Mouse (Mus musculus) testis, adult 2 months (tissue): ENCODE results near the gene Pfkl. TPM values are rescaled to one million over a fixed set of nuclear protein-coding genes. Genes with fewer than 3 reads are reported as not detected.
"Not testable (repeated sequence)": the region's sequence is repeated elsewhere in the genome, so short reads cannot be mapped to it uniquely, and the experiment has no call there.

ENCODE experiments used
- H3K27ac ChIP-seq: fragments of 200-500 bp; 2 replicates; pipeline ENCODE4 v1.5.1; 2012; ENCODE audit warnings: low read depth, low read length; ENCODE audit not compliant: control insufficient read depth, insufficient read depth
- H3K27me3 ChIP-seq: fragments of 200-500 bp; 2 replicates; pipeline ENCODE4 v1.6.1; 2012; ENCODE audit warnings: mild to moderate bottlenecking, low read length, moderate library complexity; ENCODE audit not compliant: control insufficient read depth, insufficient read depth
- H3K36me3 ChIP-seq: fragments of 200-500 bp; 2 replicates; pipeline ENCODE4 v1.6.1; 2012; ENCODE audit warnings: mild to moderate bottlenecking, low read length; ENCODE audit not compliant: control insufficient read depth, insufficient read depth
- H3K4me1 ChIP-seq: fragments of 200-500 bp; 2 replicates; pipeline ENCODE4 v1.6.1; 2012; ENCODE audit warnings: low read length; ENCODE audit not compliant: control insufficient read depth, insufficient read depth
- H3K4me3 ChIP-seq: fragments of 200-500 bp; 2 replicates; pipeline ENCODE4 v1.5.1; 2012; ENCODE audit warnings: low read depth, mild to moderate bottlenecking, low read length, moderate library complexity, mixed read lengths; ENCODE audit not compliant: control insufficient read depth
- CTCF ChIP-seq: fragments of 200-500 bp; IDR thresholded peaks from 2 replicates; pipeline ENCODE4 v1.5.1; 2012; ENCODE audit warnings: low read depth, mild to moderate bottlenecking, inconsistent platforms, low read length, moderate library complexity; ENCODE audit not compliant: control insufficient read depth, insufficient read depth, insufficient replicate concordance
- POLR2A ChIP-seq: fragments of 200-500 bp; IDR thresholded peaks from 2 replicates; pipeline ENCODE4 v1.6.1; 2012; ENCODE audit warnings: low read depth, mild to moderate bottlenecking, inconsistent platforms, low read length, moderate library complexity; ENCODE audit not compliant: control insufficient read depth
- polyA plus RNA-seq: library from polyadenylated mRNA; depleted of rRNA; stranded (reverse); fragments of >200 nt; gene quantifications from 2 replicates; pipeline ENCODE4 v1.2.3, GENCODE M21; 2012; rRNA removed

The Pfkl gene
- polyA plus RNA-seq, 1 experiment = 16.3 TPM

GRCm38 (mm10) chr10:77963971-77964370 is 45.9 kb downstream of the Pfkl start:
- TF ChIP-seq POLR2A = no peak
- no peak for TF ChIP-seq CTCF
- Histone ChIP-seq H3K27ac (no peak overlapping the region), H3K4me3 (no peak overlapping the region), H3K27me3 (no peaks in the 10 kb centered on the region), H3K4me1 (no peaks in the 10 kb centered on the region), H3K36me3 (no peaks in the 10 kb centered on the region)

- H3K4me3 ChIP-seq = no peak overlapping the region
- H3K36me3 ChIP-seq = no peaks in the 10 kb centered on the region
Observed at GRCm38 (mm10) chr10:77962725-77963124, 47.2 kb downstream of the Pfkl start.

GRCm38 (mm10) chr10:77950468-77950867 is 59.4 kb downstream of the Pfkl start:
- not testable (repeated sequence) for H3K27me3 ChIP-seq, H3K4me3 ChIP-seq, H3K27ac ChIP-seq, H3K36me3 ChIP-seq, H3K4me1 ChIP-seq

More at GRCm38 (mm10) chr10:77962725-77963124, 47.2 kb downstream of the Pfkl start:
- Histone ChIP-seq H3K27ac (no peak overlapping the region), H3K4me1 (no peaks in the 10 kb centered on the region), H3K27me3 (no peaks in the 10 kb centered on the region)
- TF ChIP-seq POLR2A (no peak), CTCF (no peak)

- no peak overlapping the region for H3K4me3 ChIP-seq
- no peaks in the 10 kb centered on the region for H3K27me3 ChIP-seq
- no peak for TF ChIP-seq POLR2A
- no peak for TF ChIP-seq CTCF
- no peak overlapping the region for H3K27ac ChIP-seq
- H3K4me1 ChIP-seq = no peaks in the 10 kb centered on the region
- H3K36me3 ChIP-seq = no peaks in the 10 kb centered on the region
Observed at GRCm38 (mm10) chr10:77939685-77940084, 70.2 kb downstream of the Pfkl start.

Other genes with a start within 250 kb of the Pfkl start
- not detected in 2 replicates for gene Gm3238, start 238.8 kb downstream of the Pfkl start, polyA plus RNA-seq
- gene Gm7138, start 233.1 kb downstream of the Pfkl start, polyA plus RNA-seq = not detected in 2 replicates
- gene Gm3250, start 227.5 kb downstream of the Pfkl start, polyA plus RNA-seq = not detected in 2 replicates
- gene Gm7137, start 221.9 kb downstream of the Pfkl start, polyA plus RNA-seq = not detected in 2 replicates
- not detected in 2 replicates for gene Gm9639, start 215.0 kb downstream of the Pfkl start, polyA plus RNA-seq
- gene Gm19668, start 210.9 kb downstream of the Pfkl start, polyA plus RNA-seq = not detected in 2 replicates
- gene Gm9507, start 198.2 kb downstream of the Pfkl start, polyA plus RNA-seq = not detected in 2 replicates
- not detected in 2 replicates for gene Gm2696, start 195.4 kb downstream of the Pfkl start, polyA plus RNA-seq
- 1.2 and 1.4 TPM in 2 replicates for gene Krtap10-4, start 183.0 kb downstream of the Pfkl start, polyA plus RNA-seq
- not detected in 2 replicates for gene Krtap10-10, start 174.1 kb downstream of the Pfkl start, polyA plus RNA-seq
- gene Gm36176, start 163.3 kb downstream of the Pfkl start, polyA plus RNA-seq = not detected in 2 replicates
- gene Gm10318, start 157.2 kb downstream of the Pfkl start, polyA plus RNA-seq = not detected in 2 replicates
- gene Gm3285, start 148.1 kb downstream of the Pfkl start, polyA plus RNA-seq = not detected in 2 replicates
- 0.57 and 1.1 TPM in 2 replicates for gene Lrrc3, start 107.5 kb downstream of the Pfkl start, polyA plus RNA-seq
- gene Trpm2, start 39.5 kb downstream of the Pfkl start, polyA plus RNA-seq = 0.17 and 0.30 TPM in 2 replicates
- gene 1810043G02Rik, start 31.6 kb downstream of the Pfkl start, polyA plus RNA-seq = 61.7 and 72.6 TPM in 2 replicates
- gene Dnmt3l, start 31.9 kb upstream of the Pfkl start, polyA plus RNA-seq = 15.7 and 16.2 TPM in 2 replicates
- 1.7 and 1.8 TPM in 2 replicates for gene Aire, start 33.5 kb upstream of the Pfkl start, polyA plus RNA-seq
- 2.2 and 3.1 TPM in 2 replicates for gene Icosl, start 59.2 kb upstream of the Pfkl start, polyA plus RNA-seq
- 23.2 and 26.1 TPM in 2 replicates for gene D10Jhu81e, start 159.7 kb upstream of the Pfkl start, polyA plus RNA-seq
- gene Pwp2, start 175.1 kb upstream of the Pfkl start, polyA plus RNA-seq = 5.8 and 6.4 TPM in 2 replicates
- 20.3 and 20.4 TPM in 2 replicates for gene Trappc10, start 234.6 kb upstream of the Pfkl start, polyA plus RNA-seq